Mouse (Mus musculus) 3134 (cell line): ENCODE measurements around the gene Cntnap1.
"Not testable (repeated sequence)": the region's sequence is repeated elsewhere in the genome, so short reads cannot be mapped to it uniquely, and the experiment has no call there.

Source experiments
- DNase-seq: peaks from one replicate; pipeline ENCODE4 v3.0.0-alpha.2; 2011; ENCODE audit warnings: low spot score; ENCODE audit not compliant: insufficient read length; ENCODE audit errors: extremely low read depth

The Cntnap1 gene

DNA sequence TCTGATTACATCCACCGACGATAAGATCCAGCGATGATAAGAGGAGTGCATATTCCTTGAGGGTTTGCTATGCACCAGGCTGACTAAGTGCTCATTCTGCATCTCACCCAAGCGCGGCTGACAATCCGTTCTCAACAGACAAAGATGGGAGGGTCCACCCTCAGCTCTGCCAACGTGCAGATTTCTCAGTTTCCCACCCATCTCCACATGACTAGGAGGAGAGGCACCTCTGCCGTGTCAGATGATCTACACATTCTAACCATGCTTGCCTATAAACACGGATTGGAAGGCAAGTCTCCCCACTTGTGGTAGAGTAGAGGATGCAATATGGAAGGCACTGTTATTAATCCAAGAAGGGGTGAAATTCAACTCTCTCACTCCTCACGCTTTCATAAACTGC lies 21.6 kb upstream of the Cntnap1 start:
- no peak for DNase-seq

DNA sequence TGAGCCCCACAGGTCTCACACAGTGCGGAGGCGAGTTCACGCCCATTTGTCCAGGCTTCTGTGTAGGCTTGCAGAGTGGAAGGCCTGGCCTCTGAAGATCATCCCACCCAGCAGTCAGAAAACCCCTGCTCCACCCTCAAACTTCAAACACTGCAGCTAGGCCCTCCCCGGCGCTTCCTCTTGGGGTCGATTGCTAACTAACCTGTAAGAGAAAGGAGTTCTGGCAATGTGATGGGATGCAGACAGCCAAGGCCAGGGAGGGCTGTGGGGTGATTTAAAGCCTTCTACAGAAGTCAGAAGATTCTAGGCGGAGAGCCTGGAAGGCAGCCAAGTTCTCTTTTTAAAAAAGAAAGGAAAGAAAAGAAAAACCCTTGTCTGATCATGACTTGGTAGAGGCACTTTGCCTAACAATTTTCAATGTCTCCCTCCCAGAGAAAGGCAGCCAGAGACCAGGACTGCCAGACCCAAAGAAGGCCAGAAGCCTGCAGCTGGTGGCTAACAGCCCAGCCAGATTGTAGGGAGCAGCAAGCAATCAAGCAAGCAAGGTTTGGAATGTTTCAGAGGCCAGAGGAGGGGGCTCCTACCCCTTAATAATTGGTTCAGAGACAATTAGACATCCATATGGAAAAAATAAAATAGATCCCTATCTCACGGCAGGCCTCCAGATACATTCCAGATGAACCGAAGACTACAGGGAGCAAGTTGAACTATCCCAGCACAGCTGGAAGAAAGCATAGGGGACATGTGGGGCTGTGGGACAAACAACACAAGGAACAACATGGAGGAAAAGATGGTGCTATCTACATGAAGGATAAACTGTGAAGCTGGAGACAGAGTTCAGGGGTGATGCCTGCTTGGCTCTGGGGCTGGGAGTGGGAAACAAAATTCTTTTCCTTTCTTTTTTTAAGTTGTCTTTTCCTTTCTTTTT lies 20.9 kb upstream of the Cntnap1 start:
- DNase-seq = no peak

DNA sequence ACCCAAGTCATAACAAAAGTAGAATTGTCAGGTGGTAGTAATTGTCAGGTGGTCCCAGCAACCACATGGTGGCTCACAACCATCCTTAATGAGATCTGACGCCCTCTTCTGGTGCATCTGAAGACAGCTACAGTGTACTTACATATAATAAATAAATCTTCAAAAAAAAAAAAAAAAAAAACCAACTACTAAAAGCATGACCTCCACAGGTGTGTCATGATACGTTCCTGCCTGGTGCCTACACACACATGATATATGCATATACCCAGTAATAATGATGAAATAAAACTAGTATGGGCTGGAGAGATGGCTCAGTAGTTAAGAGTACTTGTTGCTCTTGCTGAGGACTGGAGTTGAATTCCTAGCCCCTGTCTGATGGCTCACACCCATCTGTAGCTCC lies 19.3 kb upstream of the Cntnap1 start:
- no peak for DNase-seq

DNA sequence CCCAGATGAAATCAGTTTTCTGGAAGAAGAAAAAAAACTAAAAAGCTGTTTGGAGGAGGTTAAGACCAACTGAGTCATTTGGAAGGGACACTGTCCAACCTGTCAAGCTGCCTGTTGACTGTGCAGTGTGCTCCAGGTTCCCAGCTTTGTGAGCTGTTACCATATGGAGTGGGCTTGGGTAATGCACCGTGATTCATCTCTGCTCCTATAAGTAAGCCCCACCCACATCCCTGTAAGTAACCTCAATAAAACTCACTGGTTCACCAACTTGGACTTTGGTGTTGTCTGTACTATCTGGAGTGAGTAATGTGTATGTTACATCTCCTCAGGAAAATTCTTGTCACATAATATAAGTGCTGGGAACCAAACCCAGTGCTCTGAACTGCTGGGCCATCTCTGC lies 17.5 kb upstream of the Cntnap1 start:
- no peak for DNase-seq

DNA sequence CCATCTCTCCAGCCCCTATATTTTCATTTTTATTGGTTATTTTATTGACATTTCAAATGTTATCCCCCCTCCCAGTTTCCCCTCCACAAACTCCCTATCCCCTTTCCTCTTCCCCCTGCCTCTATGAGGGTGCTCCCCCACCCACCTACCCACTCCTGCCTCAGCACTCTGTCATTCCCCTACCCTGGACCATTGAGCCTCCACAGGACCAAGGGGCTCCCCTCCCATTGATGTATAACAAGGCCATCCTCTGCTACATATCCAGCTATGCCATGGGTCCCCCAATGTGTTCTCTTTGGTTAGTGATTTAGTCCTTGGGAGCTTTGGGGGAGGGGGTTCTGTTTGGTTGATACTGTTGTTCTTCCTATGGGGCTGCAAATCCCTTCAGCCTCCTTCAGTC lies 15.7 kb upstream of the Cntnap1 start:
- no peak for DNase-seq

DNA sequence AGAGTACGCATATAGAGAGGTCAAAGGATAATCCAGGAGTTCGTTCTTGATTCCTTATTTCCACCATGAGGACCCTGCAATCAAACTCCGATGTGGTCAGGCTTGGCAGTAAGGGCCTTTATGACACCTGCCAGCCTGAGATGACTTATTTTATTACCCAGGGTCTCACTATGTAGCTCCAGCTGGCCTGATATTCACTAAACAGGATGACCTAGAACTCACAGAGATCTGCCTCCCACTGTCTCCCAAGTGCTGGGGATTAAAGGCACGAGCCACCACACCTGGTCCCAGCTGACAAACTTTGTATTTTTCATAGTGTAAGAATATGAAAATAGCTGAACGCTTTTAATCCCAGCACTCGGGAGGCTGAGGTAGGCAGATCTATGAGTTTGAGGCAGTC lies 15.2 kb upstream of the Cntnap1 start:
- no peak for DNase-seq

DNA sequence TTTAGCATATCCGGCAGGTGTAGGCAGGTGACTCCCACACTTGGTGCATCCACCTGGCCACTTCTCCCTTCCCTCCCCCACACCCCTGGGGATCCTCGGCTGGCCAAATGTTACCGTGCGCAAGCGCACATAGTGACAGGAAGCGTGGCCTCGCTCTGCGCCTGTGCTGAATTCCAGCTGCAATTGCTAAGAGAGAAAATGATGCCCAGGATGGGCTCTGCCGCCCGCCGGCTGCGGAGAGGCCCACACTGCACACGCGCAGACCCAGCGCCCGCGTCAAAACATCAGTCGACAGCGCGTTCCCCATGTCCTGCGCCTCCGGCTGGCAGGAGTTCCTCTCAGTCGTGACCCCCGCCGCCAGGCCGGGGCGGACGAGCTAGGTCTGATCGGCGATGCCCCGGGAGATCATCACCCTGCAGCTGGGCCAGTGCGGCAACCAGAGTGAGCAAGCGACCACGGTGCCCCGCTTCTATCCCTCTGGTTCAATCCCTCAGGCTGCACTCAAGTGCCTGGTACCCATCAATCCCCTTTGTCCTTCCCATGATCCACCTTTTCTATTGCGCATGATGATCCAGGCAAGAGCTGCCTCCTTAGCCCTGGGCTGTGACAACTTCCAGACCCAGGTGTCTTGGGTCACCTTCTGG lies 14.5 kb upstream of the Cntnap1 start, which contains the start of gene Tubg2:
Tubg2 (plus strand) TSS at position 180 of the 644 bp plus-strand sequence.
- no peak for DNase-seq

DNA sequence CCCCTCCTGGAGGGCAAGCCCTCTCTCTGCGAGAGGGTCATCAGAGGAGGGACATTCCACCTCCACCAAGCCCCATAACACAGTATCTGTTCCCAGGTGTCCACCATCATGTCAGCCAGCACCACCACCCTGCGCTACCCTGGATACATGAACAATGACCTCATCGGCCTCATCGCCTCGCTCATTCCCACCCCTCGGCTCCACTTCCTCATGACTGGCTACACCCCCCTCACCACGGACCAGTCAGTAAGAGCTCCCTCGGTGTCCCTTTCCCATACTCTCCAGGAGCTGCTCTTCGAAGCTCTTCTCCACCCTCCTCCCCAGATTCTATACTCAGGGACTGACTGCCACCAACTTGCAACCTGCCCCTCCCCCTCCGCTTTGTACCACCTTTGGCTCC lies 10.2 kb upstream of the Cntnap1 start:
- DNase-seq = not testable (repeated sequence)

DNA sequence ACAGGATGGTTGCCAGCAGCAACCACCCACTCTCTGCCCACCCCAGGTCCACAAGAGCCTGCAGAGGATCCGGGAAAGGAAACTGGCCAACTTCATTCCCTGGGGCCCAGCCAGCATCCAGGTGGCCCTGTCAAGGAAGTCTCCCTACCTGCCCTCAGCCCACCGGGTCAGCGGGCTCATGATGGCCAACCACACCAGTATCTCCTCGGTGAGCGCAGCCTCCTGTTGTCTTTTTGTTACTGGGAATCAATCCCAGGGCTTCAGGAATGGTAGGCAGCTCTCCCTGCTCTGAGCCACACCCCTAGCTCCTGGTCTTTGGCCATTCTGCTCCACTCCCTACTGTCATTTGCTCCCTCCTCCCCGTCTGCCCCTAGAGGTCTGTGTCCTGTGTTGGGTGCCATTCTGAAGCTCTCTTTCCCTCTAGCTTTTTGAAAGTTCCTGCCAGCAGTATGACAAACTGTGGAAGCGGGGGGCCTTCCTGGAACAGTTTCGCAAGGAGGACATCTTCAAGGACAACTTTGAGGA lies 9.3 kb upstream of the Cntnap1 start:
- DNase-seq = not testable (repeated sequence)

DNA sequence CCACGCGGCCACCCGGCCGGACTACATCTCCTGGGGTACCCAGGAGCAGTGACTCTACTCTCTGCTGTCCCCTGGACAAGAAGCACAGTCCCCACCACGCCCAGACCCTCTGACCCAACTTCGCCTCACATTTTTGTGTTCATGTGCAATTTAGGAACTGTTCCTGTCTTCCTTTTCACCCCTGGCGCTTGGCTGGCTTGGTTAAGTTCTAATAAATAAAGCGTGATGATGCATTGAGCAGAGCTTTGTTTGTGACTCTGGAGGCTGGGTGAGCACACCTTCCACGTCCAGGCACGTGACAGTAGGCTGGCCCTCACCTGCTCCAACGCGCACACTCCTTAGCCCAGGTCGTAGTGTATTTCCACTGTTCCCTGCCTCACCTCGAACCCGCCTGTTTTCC lies 8.8 kb upstream of the Cntnap1 start:
- no peak for DNase-seq

DNA sequence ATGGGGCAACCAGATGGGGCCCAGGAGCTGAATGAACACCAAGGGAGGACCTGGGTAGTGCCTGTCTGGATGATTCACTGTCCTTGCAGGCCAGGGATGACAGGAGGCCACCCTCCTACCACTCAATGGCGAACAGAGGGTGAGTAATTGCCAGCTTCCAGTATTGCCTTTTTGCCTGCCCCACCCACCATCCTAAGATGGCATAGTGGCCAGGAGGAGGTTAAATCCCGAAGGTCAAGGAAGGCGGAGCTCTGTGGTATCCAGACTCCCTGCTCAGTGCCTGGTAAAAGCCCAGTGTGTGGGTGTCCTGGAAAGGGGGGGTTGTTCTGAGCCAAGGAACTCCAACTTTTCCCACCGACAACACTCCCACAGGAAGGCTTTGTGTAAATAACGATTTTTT lies 8.0 kb upstream of the Cntnap1 start:
- DNase-seq = no peak

DNA sequence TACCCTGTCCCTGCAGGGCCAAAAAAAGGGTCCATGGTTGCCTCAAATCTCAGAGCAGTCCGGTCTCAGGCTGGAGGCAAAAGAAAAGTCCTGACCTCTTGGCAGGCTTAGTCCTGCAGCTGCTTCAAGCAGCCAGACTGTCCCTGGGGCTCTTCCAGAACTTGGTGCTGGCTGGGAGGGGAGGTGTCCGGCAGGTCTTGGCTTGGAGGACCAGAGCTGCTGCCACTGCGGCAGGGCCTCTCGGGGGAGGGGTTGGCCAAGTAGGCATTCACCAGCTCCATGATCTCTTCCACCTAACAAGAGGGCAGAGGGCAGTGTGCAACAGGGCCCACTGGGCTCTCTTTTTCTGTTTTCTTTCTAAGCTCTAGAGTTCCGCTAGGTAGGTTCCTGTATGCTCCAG lies 7.6 kb upstream of the Cntnap1 start:
- DNase-seq = no peak

DNA sequence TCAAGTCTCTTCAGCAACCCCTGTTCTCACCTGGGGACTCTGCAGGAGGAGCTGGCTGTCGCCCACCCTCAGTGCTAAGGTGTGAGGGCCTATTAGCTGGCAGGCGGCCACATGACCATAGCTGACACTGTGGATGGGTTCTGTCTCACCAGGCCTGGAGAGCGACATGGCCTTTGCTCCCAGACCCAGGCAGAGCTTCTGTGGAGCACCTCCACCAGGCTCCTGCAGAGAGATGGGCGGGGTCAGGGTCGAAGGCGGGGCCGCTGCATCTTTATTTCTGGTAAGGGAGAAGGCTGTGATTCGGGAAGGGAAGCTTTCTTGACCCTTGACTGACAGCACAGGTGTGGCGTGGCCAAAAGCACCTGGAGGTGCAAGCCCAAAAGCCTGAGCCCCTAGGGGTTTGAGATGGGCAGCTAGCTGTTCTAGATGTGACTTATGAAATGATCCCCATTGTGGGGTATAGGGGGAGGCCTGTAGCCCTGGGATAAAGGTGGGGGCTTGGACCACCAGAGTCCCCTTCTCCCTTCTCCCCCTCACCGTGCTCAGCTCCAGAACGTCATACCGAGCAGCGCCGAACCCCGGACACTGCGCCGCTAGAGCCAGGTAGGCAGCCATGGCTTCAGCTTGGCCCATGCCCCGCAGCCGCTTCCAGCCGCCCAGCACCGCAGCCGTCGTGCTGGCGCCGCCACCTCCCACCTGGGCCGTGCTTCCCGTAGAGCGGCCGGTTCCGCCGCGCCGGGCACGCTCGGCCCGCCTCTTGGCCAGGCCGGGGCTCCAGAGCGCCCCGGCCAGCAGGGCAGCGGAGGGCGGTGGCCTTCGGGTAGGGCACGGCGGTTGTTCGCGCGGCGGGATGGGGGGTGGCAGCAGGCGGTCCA lies 6.6 kb upstream of the Cntnap1 start:
- DNase-seq = no peak

DNA sequence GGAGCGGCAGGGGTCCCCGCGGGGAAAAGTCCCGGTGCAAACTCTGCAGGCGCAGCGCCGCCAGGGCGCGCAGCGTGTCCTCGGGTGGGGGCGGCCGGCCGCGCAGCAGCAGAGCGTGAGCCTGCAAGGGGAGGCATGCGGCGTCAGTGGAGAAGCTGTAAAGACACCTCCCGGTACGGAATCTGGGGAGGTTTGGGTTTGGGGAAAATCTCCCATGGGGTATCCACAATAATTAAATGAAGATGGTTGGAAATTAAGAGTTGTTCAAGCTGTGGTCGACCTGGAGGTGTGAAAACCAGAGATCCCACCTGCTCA lies 6.0 kb upstream of the Cntnap1 start:
- no peak for DNase-seq

DNA sequence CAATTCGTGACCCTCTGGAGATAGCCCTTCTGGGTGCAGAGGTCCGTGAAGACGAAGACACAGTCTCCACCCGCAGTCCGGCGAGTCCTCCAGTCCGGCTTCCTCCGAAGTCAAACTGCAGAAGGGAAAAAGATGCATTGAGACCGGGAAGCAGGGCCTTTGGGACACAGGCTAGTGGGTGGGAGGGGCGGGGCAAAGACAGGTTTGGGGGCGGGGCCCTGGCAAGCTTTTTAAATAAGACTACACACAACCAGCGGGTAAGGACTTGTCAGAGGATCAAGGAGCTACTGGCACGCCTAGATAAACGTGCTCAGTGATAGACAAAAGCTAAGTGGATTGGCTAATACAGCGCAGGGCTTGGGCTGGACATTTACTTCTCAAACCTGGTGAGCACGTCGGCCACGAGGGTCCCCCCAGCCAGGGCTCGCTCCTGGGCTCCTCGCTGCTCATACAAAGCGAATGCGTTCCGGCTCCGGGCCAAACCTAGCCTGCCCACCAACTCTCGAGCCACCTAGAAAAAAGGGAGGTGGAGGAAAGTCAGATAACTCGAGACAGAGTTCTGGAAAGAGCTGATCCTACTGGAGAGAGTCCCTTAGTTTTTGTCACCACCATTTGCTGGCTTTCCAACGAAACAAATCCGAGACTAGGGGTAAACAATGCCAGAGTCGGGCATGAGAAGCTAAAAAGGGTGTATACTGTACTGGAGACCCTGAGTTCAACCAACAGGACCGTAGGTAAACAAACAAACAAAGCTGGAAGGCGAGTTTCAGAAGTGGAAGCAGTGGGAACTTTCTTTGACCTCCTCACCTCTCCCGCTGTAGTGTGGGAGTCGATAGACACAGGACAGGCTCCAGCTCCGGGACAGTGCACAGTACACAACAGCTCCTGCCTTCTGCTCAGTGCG lies 5.4 kb upstream of the Cntnap1 start:
- no peak for DNase-seq

DNA sequence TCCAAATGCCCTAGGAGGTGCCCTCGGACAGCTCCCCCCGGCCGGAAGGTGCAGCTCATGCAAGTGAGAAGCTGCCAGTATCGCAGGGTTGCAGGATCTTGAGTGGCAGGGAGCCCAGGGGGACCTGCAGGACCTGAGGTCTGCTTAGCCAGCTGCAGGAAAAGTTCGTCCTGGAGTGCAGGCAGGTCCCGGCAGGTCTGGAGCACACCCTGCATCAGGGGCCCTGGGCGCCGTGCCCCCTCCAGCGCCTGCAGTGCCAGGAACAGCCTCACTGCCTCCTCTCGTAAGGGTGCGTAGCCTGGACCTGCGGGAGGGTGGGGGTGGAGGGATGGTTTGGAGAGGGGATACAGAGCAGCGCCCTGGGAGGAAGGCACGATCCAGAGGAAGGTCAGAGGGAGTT lies 4.0 kb upstream of the Cntnap1 start:
- no peak for DNase-seq

DNA sequence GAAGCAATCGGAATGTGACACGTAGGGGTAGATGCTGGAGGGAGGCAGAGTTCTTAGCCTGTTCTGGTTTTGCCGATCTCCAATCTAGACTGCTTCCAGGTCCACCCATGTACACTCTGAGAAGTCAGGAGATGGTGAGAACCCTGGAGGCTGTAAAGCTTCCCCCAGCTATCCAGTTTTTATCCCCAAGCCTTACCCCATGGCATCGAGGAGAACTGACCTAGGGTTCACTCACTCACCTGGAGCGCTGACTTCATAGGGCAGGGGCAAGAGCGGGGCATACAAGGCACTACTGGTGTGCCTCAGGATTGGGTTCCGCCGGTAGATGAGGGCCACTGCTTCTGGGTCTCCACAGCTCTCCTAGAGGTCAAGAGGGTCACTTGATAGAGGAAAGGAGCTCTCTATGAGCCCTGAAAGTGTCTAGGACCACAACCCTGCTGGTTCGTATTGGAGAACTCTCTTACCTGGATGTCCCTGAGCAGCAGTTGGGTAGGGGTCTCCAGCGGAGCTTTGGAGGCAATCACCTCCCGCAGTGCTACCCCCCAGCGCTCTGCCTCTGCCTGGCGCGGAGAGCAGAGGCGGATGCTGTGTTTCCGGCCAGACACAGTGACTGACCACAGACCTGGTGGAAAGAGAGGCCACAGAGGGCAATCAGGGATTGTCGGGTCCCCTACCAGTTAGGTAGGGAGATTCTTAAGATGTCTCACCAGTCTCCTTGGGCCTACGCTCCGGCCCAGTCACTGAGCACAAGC lies 2.9 kb upstream of the Cntnap1 start:
- no peak for DNase-seq

DNA sequence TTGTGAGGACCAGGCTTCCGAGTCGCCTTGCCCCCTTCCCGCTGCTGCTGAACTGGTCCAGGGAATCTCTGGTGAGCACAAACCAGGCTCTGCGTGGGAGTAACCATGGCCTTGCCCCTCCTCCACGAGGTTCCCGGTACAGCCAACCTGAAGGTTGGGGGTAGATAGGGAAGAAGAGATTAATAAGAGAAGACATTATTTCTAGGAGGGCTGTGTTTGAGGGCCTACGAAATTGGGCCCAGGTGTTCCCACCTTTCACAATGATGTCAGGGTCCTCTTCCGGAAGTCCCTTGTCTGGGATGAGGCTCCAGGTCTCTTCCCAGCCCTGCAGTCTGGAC lies 2.4 kb upstream of the Cntnap1 start:
- no peak for DNase-seq

DNA sequence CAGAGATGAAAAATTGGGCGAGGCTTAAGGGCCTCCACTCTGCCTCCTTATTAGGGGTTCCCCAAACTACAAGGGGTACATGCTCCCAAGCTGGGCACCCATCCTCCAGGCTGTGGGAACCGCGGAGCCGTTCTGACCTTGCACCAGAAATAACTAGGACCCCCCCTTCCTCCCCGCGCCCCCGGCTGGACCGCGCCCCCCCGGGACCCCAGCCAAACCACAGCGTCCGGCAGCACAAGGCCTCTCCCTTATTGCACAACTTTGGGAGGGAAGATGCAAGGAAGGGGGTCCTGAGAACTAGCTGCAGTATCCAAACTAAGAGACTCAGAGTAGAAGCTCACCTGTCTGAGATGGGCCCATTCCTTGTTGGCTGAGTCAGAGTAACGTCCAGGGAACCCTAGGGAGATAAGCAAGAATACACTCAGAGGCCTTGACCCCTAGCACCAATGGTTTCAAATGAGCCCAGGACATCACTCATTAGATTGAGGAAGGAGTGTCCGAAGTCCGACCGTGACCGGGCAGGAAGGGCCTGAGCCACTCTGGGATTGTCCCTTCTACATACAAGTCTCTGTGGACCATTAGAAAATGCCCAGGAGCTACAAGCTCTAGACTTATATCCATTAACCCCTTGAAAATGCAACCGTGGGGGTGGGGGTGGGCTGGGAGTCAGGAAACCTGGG lies 1.9 kb upstream of the Cntnap1 start:
- DNase-seq = peak; percentile 62
